Mouse (Mus musculus) lung, embryonic 14.5 days (tissue): ENCODE measurements around the gene Nek6. TPM values are rescaled to one million over a fixed set of nuclear protein-coding genes. Genes with fewer than 3 reads are reported as not detected.

ENCODE experiments used
- ATAC-seq: fragments of 200-750 bp; cut with Nextera tagmentation; 2 replicates; pipeline ENCODE4 v1.8.0; 2017; ENCODE audit warnings: mild to moderate bottlenecking, moderate TSS enrichment, moderate library complexity; ENCODE audit not compliant: insufficient read depth
- DNase-seq: peaks from one replicate; pipeline ENCODE4 v3.0.0-alpha.2; 2015
- H3K27ac ChIP-seq: fragments of 300-500 bp; sonication (generic); 2 replicates; pipeline ENCODE4 v1.5.1; 2014; ENCODE audit warnings: low read depth, mild to moderate bottlenecking, moderate library complexity
- H3K27me3 ChIP-seq: fragments of 300-500 bp; sonication (generic); 2 replicates; pipeline ENCODE4 v1.6.1; 2014; ENCODE audit warnings: low read length, control low read depth; ENCODE audit not compliant: insufficient read depth
- H3K36me3 ChIP-seq: fragments of 300-500 bp; sonication (generic); 2 replicates; pipeline ENCODE4 v1.6.1; 2014; ENCODE audit warnings: control low read depth; ENCODE audit not compliant: insufficient read depth
- H3K4me1 ChIP-seq: fragments of 300-500 bp; sonication (generic); 2 replicates; pipeline ENCODE4 v1.6.1; 2014; ENCODE audit warnings: antibody characterized with exemption, control low read depth; ENCODE audit not compliant: insufficient read depth
- H3K4me2 ChIP-seq: fragments of 300-500 bp; sonication (generic); 2 replicates; pipeline ENCODE4 v1.6.1; 2014; ENCODE audit warnings: mild to moderate bottlenecking
- H3K4me3 ChIP-seq: fragments of 300-500 bp; sonication (generic); 2 replicates; pipeline ENCODE4 v1.5.1; 2014; ENCODE audit warnings: low read depth, low read length
- H3K9ac ChIP-seq: fragments of 300-500 bp; sonication (generic); 2 replicates; pipeline ENCODE4 v1.6.1; 2014
- H3K9me3 ChIP-seq: fragments of 300-500 bp; sonication (generic); 2 replicates; pipeline ENCODE4 v1.6.1; 2016; ENCODE audit warnings: low read depth, low read length, control low read depth
- CTCF ChIP-seq: IDR thresholded peaks from 2 replicates; pipeline ENCODE4 v1.5.1; 2016; ENCODE audit warnings: antibody characterized with exemption, low read depth
- WGBS: fragments of 180-500 bp; shearing (Covaris S2); extraction: QIAGEN DNeasy Blood & Tissue Kit; methylation state at CpG from one replicate; pipeline ENCODE4 v1.1.7; 2014; 5-methylcytosine and 5-hydroxymethylcytosine counted together
- polyA plus RNA-seq: library from polyadenylated mRNA; unstranded; fragments of >200 nt; fragmentation: Nextera tagmentation; extraction: Ambion mirVana; gene quantifications from 2 replicates; pipeline ENCODE4 v1.2.1, GENCODE M21; 2014

Nek6 gene
- polyA plus RNA-seq, 1 experiment from 2014 or later: 134 TPM

- Histone ChIP-seq H3K9me3 (no peaks in the 10 kb centered on the region), H3K27me3 (no peaks in the 10 kb centered on the region), H3K9ac (no peak overlapping the region), H3K4me1 (peaks cover 15% of the 10 kb centered on the region), H3K36me3 (no peaks in the 10 kb centered on the region), H3K4me2 (no peak overlapping the region), H3K27ac (no peak overlapping the region), H3K4me3 (no peak overlapping the region)
- DNase-seq (no peak), ATAC-seq (no peak)
- WGBS: 74% methylated on average over 7 of the region's 7 CpGs
- no peak for TF ChIP-seq CTCF
Measured at GRCm38 (mm10) chr2:38509004-38509719, 2.3 kb upstream of the Nek6 start.

GRCm38 (mm10) chr2:38510120-38510519, 1.3 kb upstream of the Nek6 start:
- Histone ChIP-seq H3K4me3 (no peak overlapping the region), H3K27ac (no peak overlapping the region), H3K4me2 (no peak overlapping the region), H3K36me3 (no peaks in the 10 kb centered on the region), H3K27me3 (no peaks in the 10 kb centered on the region), H3K4me1 (peaks cover 17% of the 10 kb centered on the region), H3K9ac (no peak overlapping the region), H3K9me3 (no peaks in the 10 kb centered on the region)
- WGBS: 71% methylated on average over 1 of the region's 1 CpGs
- TF ChIP-seq CTCF: peak; percentile 30; the same call in 1 of the 2 replicates
- ATAC-seq: no peak
- no peak for DNase-seq

GRCm38 (mm10) chr2:38512308-38513182, 1.1 kb downstream of the Nek6 start:
- Histone ChIP-seq H3K36me3 (peaks cover 4% of the 10 kb centered on the region; the same call in 1 of the 2 replicates), H3K9me3 (no peaks in the 10 kb centered on the region), H3K4me1 (peaks cover 25% of the 10 kb centered on the region), H3K27me3 (no peaks in the 10 kb centered on the region), H3K4me2 (peak overlapping the region; percentile 83), H3K4me3 (peak overlapping the region; percentile 76), H3K27ac (peak overlapping the region; percentile 94), H3K9ac (peak overlapping the region; percentile 93)
- no peak for TF ChIP-seq CTCF
- DNase-seq (peak; percentile 88), ATAC-seq (0 out of 2 replicates have a peak, but pooled peaks have one; percentile 25)
- WGBS: 4% methylated on average over 16 of the region's 16 CpGs

DNA sequence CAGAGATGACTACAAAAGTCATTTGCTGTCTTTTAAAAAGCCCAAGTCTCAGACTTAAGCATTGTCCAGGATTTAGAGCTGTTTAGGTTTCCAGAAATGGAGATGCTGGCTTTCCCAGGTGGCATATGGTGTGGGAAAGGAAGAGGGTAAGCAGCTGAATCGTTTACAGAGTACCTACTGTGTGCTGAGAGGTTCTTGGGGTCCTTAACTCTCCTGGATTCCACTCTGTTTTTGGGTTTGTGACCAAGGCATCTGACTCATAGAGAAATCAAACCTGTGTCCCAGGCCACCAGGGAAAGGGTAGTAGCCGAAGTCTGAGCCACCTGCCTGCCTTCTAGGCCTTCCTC, 1.7 kb downstream of the Nek6 start:
- Histone ChIP-seq H3K36me3 (peaks cover 4% of the 10 kb centered on the region; the same call in 1 of the 2 replicates), H3K4me1 (peaks cover 25% of the 10 kb centered on the region), H3K9me3 (no peaks in the 10 kb centered on the region), H3K4me2 (peak overlapping the region; percentile 83), H3K27me3 (no peaks in the 10 kb centered on the region), H3K9ac (peak overlapping the region; percentile 93), H3K4me3 (peak overlapping the region; percentile 76), H3K27ac (peak overlapping the region; percentile 94)
- 35% methylated on average over 2 of the region's 2 CpGs for WGBS
- ATAC-seq: no peak
- no peak for DNase-seq
- TF ChIP-seq CTCF: no peak

GRCm38 (mm10) chr2:38514411-38514810, 3.0 kb downstream of the Nek6 start:
- H3K4me2 ChIP-seq: peak overlapping the region; percentile 21; the same call in 1 of the 2 replicates
- H3K4me1 ChIP-seq: peaks cover 25% of the 10 kb centered on the region
- 44% methylated on average over 7 of the region's 7 CpGs for WGBS
- DNase-seq (peak; percentile 18), ATAC-seq (no peak)
- H3K9me3 ChIP-seq: no peaks in the 10 kb centered on the region
- H3K9ac ChIP-seq: no peak overlapping the region
- H3K36me3 ChIP-seq: peaks cover 4% of the 10 kb centered on the region; the same call in 1 of the 2 replicates
- no peak for TF ChIP-seq CTCF
- H3K4me3 ChIP-seq: no peak overlapping the region
- no peaks in the 10 kb centered on the region for H3K27me3 ChIP-seq
- H3K27ac ChIP-seq: peak overlapping the region; percentile 55

DNA sequence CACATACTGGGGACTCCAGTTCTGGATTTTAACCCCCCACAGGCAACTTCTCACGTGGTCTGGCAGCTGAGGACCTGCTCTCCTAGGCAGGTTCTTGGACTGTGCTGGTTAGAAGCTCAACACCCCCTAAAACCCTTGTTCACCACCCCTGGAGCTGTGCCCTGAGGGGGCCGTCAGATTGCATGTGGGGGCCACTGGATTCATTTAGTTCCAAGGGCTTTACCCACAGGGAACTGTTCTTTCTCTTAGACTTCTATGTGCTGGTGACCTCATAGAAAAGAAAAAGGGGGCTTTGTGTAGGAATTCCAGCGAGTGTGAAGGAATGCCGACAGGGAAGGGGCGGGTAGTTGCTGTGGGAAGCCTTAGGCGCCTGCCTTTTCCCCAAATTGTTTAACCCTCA, 4.0 kb downstream of the Nek6 start:
- no peak for TF ChIP-seq CTCF

GRCm38 (mm10) chr2:38516471-38516870, 5.0 kb downstream of the Nek6 start:
- Histone ChIP-seq H3K27ac (peak overlapping the region; percentile 76), H3K4me1 (peaks cover 32% of the 10 kb centered on the region), H3K9me3 (no peaks in the 10 kb centered on the region), H3K27me3 (no peaks in the 10 kb centered on the region), H3K4me2 (no peak overlapping the region), H3K36me3 (peaks cover 4% of the 10 kb centered on the region; the same call in 1 of the 2 replicates), H3K9ac (no peak overlapping the region), H3K4me3 (no peak overlapping the region)
- 50% methylated on average over 3 of the region's 3 CpGs for WGBS
- no peak for TF ChIP-seq CTCF
- DNase-seq (no peak), ATAC-seq (no peak)

More for the DNA sequence above, 4.0 kb downstream of the Nek6 start:
- WGBS: 31% methylated on average over 6 of the region's 6 CpGs
- ATAC-seq (no peak), DNase-seq (peak; percentile 55)
- Histone ChIP-seq H3K27me3 (no peaks in the 10 kb centered on the region), H3K4me3 (no peak overlapping the region), H3K9ac (no peak overlapping the region; the same call in 1 of the 2 replicates), H3K9me3 (no peaks in the 10 kb centered on the region), H3K4me1 (peaks cover 25% of the 10 kb centered on the region), H3K4me2 (peak overlapping the region; percentile 31; the same call in 1 of the 2 replicates), H3K27ac (peak overlapping the region; percentile 76), H3K36me3 (peaks cover 4% of the 10 kb centered on the region; the same call in 1 of the 2 replicates)
